Mouse (Mus musculus): Measurements from ENCODE around the gene Abcc2. TPM values are rescaled to one million over a fixed set of nuclear protein-coding genes. Genes with fewer than 3 reads are reported as not detected.

Gene Abcc2
- polyA plus RNA-seq, 1 experiment, result not detected

GRCm38 (mm10) chr19:43845331-43845908, 63.4 kb downstream of the Abcc2 start:
- no peaks in the 10 kb centered on the region for H3K27me3 ChIP-seq (replicated peaks)
- no peak overlapping the region for H3K4me3 ChIP-seq (replicated peaks)
- H3K36me3 ChIP-seq (replicated peaks; ENCODE audit: low read length), result peaks cover 33% of the 10 kb centered on the region
- no peaks in the 10 kb centered on the region for H3K4me1 ChIP-seq
- TF ChIP-seq FLI1 (IDR thresholded peaks at IDR 0.05; ENCODE audit: low read length) (no peak), GATA1 (IDR thresholded peaks at IDR 0.05; ENCODE audit: borderline replicate concordance, low read length) (no peak)
- H3K9me3 ChIP-seq, result no peaks in the 10 kb centered on the region

- H3K4me1 ChIP-seq, result peaks cover under 1% of the 10 kb centered on the region; the same call in 1 of the 2 replicates
- no peak overlapping the region for H3K4me3 ChIP-seq (replicated peaks)
- TF ChIP-seq GATA1 (IDR thresholded peaks at IDR 0.05; ENCODE audit: borderline replicate concordance, low read length) (no peak), FLI1 (IDR thresholded peaks at IDR 0.05; ENCODE audit: low read length) (no peak)
Observed at GRCm38 (mm10) chr19:43847056-43847455, 65.1 kb downstream of the Abcc2 start.

GRCm38 (mm10) chr19:43847966-43848365, 66.0 kb downstream of the Abcc2 start:
- Histone ChIP-seq H3K4me3 (replicated peaks) (no peak overlapping the region), H3K4me1 (peaks cover 4% of the 10 kb centered on the region; the same call in 1 of the 2 replicates), H3K36me3 (replicated peaks; ENCODE audit: low read length) (peaks cover 46% of the 10 kb centered on the region), H3K9me3 (no peaks in the 10 kb centered on the region), H3K27me3 (replicated peaks) (no peaks in the 10 kb centered on the region)
- TF ChIP-seq GATA1 (IDR thresholded peaks at IDR 0.05; ENCODE audit: borderline replicate concordance, low read length) (no peak), FLI1 (IDR thresholded peaks at IDR 0.05; ENCODE audit: low read length) (no peak)

More at GRCm38 (mm10) chr19:43847056-43847455, 65.1 kb downstream of the Abcc2 start:
- Histone ChIP-seq H3K9me3 (no peaks in the 10 kb centered on the region), H3K36me3 (replicated peaks; ENCODE audit: low read length) (peaks cover 43% of the 10 kb centered on the region), H3K27me3 (replicated peaks) (no peaks in the 10 kb centered on the region)

- H3K36me3 ChIP-seq (replicated peaks; ENCODE audit: low read length), result peaks cover 66% of the 10 kb centered on the region
- H3K27me3 ChIP-seq (replicated peaks), result no peaks in the 10 kb centered on the region
- no peaks in the 10 kb centered on the region for H3K9me3 ChIP-seq
- no peak for TF ChIP-seq GATA1 (IDR thresholded peaks at IDR 0.05; ENCODE audit: borderline replicate concordance, low read length)
- no peak for TF ChIP-seq FLI1 (IDR thresholded peaks at IDR 0.05; ENCODE audit: low read length)
- H3K4me1 ChIP-seq, result peaks cover 4% of the 10 kb centered on the region; the same call in 1 of the 2 replicates
- H3K4me3 ChIP-seq (replicated peaks), result no peak overlapping the region
Observed at GRCm38 (mm10) chr19:43850026-43850425, 68.0 kb downstream of the Abcc2 start.

GRCm38 (mm10) chr19:43851996-43852630, 70.1 kb downstream of the Abcc2 start:
- no peaks in the 10 kb centered on the region for H3K27me3 ChIP-seq (replicated peaks)
- H3K4me3 ChIP-seq (replicated peaks), result no peak overlapping the region
- H3K36me3 ChIP-seq (replicated peaks; ENCODE audit: low read length), result peaks cover 78% of the 10 kb centered on the region
- peaks cover 4% of the 10 kb centered on the region; the same call in 1 of the 2 replicates for H3K4me1 ChIP-seq
- no peak for TF ChIP-seq FLI1 (IDR thresholded peaks at IDR 0.05; ENCODE audit: low read length)
- no peak for TF ChIP-seq GATA1 (IDR thresholded peaks at IDR 0.05; ENCODE audit: borderline replicate concordance, low read length)
- H3K9me3 ChIP-seq, result no peaks in the 10 kb centered on the region

- peaks cover 4% of the 10 kb centered on the region; the same call in 1 of the 2 replicates for H3K4me1 ChIP-seq
- peaks cover 69% of the 10 kb centered on the region for H3K36me3 ChIP-seq (replicated peaks; ENCODE audit: low read length)
- no peaks in the 10 kb centered on the region for H3K27me3 ChIP-seq (replicated peaks)
- TF ChIP-seq FLI1 (IDR thresholded peaks at IDR 0.05; ENCODE audit: low read length) (no peak), GATA1 (IDR thresholded peaks at IDR 0.05; ENCODE audit: borderline replicate concordance, low read length) (no peak)
- no peak overlapping the region for H3K4me3 ChIP-seq (replicated peaks)
- no peaks in the 10 kb centered on the region for H3K9me3 ChIP-seq
Observed at GRCm38 (mm10) chr19:43852837-43853545, 71.0 kb downstream of the Abcc2 start.

GRCm38 (mm10) chr19:43857347-43857746, 75.4 kb downstream of the Abcc2 start:
- Histone ChIP-seq H3K4me1 (no peaks in the 10 kb centered on the region; the same call in 1 of the 2 replicates), H3K9me3 (peaks cover 10% of the 10 kb centered on the region; the same call in 1 of the 2 replicates), H3K36me3 (replicated peaks; ENCODE audit: low read length) (peaks cover 53% of the 10 kb centered on the region), H3K4me3 (replicated peaks) (no peak overlapping the region), H3K27me3 (replicated peaks) (no peaks in the 10 kb centered on the region)
- TF ChIP-seq FLI1 (IDR thresholded peaks at IDR 0.05; ENCODE audit: low read length) (no peak), GATA1 (IDR thresholded peaks at IDR 0.05; ENCODE audit: borderline replicate concordance, low read length) (no peak)

GRCm38 (mm10) chr19:43870418-43870817, 88.4 kb downstream of the Abcc2 start:
- no peak overlapping the region for H3K4me3 ChIP-seq (replicated peaks)
- no peaks in the 10 kb centered on the region for H3K9me3 ChIP-seq
- H3K36me3 ChIP-seq (replicated peaks; ENCODE audit: low read length), result peaks cover 66% of the 10 kb centered on the region
- H3K27me3 ChIP-seq (replicated peaks), result no peaks in the 10 kb centered on the region
- no peaks in the 10 kb centered on the region for H3K4me1 ChIP-seq
- TF ChIP-seq GATA1 (IDR thresholded peaks at IDR 0.05; ENCODE audit: borderline replicate concordance, low read length) (no peak), FLI1 (IDR thresholded peaks at IDR 0.05; ENCODE audit: low read length) (no peak)

GRCm38 (mm10) chr19:43874351-43874750, 92.4 kb downstream of the Abcc2 start:
- H3K9me3 ChIP-seq, result no peaks in the 10 kb centered on the region
- peaks cover 2% of the 10 kb centered on the region for H3K4me1 ChIP-seq
- TF ChIP-seq GATA1 (IDR thresholded peaks at IDR 0.05; ENCODE audit: borderline replicate concordance, low read length) (no peak), FLI1 (IDR thresholded peaks at IDR 0.05; ENCODE audit: low read length) (no peak)
- peaks cover 6% of the 10 kb centered on the region for H3K27me3 ChIP-seq (replicated peaks)
- H3K4me3 ChIP-seq (replicated peaks), result no peak overlapping the region
- peaks cover 36% of the 10 kb centered on the region for H3K36me3 ChIP-seq (replicated peaks; ENCODE audit: low read length)

GRCm38 (mm10) chr19:43875996-43876395, 94.0 kb downstream of the Abcc2 start:
- Histone ChIP-seq H3K4me3 (replicated peaks) (no peak overlapping the region), H3K9me3 (no peaks in the 10 kb centered on the region), H3K27me3 (replicated peaks) (peaks cover 13% of the 10 kb centered on the region), H3K4me1 (peaks cover 9% of the 10 kb centered on the region), H3K36me3 (replicated peaks; ENCODE audit: low read length) (peaks cover 22% of the 10 kb centered on the region)
- TF ChIP-seq FLI1 (IDR thresholded peaks at IDR 0.05; ENCODE audit: low read length) (no peak), GATA1 (IDR thresholded peaks at IDR 0.05; ENCODE audit: borderline replicate concordance, low read length) (no peak)

Measured in megakaryocyte, embryonic 14.5 days (primary cell).